Mouse (Mus musculus): ENCODE measurements around the gene Arhgef19.

DNA sequence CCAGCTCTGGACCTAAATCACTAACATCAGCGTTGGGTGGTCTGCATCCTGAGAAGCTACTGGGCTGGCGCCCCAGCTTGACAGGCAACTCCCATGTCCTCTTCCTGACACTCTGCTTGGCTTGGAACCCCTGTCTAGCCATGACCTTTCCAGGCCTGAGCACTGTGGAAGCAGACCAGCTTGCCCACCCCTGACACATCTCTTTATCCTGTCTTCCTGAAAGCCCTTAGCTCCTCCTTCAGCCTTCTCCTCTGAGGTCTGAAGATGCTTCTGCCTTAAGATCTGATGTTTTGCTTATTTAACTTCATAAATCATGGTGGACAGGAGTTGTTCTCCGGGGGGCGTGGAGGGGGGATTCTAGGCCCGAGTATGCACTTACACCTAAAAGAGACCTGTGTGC is 4.3 kb downstream of the Arhgef19 start:
- no peak for TF ChIP-seq CTCF (IDR thresholded peaks at IDR 0.05; ENCODE audit: borderline replicate concordance, extremely low read depth, insufficient read depth, insufficient read length)
- no peak for TF ChIP-seq POLR2A (IDR thresholded peaks at IDR 0.05; ENCODE audit: borderline replicate concordance, extremely low read depth, insufficient read depth, insufficient read length, poor library complexity, severe bottlenecking)

Data from brain, embryonic 14.5 days (tissue).